Mouse (Mus musculus): ENCODE measurements around the gene Setd3. TPM values are rescaled to one million over a fixed set of nuclear protein-coding genes. Genes with fewer than 3 reads are reported as not detected.
"Not testable (repeated sequence)": the region's sequence is repeated elsewhere in the genome, so short reads cannot be mapped to it uniquely, and the experiment has no call there.

Setd3 gene
- polyA plus RNA-seq, 1 experiment from 2014 or later, result 75.9 TPM

- H3K4me2 ChIP-seq (ENCODE audit: low read depth, low read length), result peak overlapping the region; percentile 57
- no peaks in the 10 kb centered on the region for H3K36me3 ChIP-seq (ENCODE audit: control insufficient read depth, insufficient read depth)
- no peaks in the 10 kb centered on the region for H3K27me3 ChIP-seq (ENCODE audit: control insufficient read depth, insufficient read depth, low read length)
- no peak overlapping the region for H3K27ac ChIP-seq (ENCODE audit: low read length)
- no peak overlapping the region for H3K4me3 ChIP-seq (ENCODE audit: low read length)
- no peaks in the 10 kb centered on the region for H3K9me3 ChIP-seq (replicated peaks; ENCODE audit: control insufficient read depth, low read length)
- H3K9ac ChIP-seq (ENCODE audit: low read length), result no peak overlapping the region
- ATAC-seq (replicated peaks; ENCODE audit: extremely low read depth, insufficient read depth, low FRiP score), result no peak
- H3K4me1 ChIP-seq (ENCODE audit: control insufficient read depth, insufficient read depth, low read length), result peaks cover 11% of the 10 kb centered on the region
- WGBS, result 37% methylated on average over 10 of the region's 10 CpGs
Observed at GRCm38 (mm10) chr12:108118503-108118901, 60.6 kb downstream of the Setd3 start.

- Histone ChIP-seq H3K27ac (ENCODE audit: low read length) (no peak overlapping the region), H3K4me2 (ENCODE audit: low read depth, low read length) (no peak overlapping the region), H3K9ac (ENCODE audit: low read length) (no peak overlapping the region), H3K36me3 (ENCODE audit: control insufficient read depth, insufficient read depth) (peaks cover 4% of the 10 kb centered on the region), H3K4me1 (ENCODE audit: control insufficient read depth, insufficient read depth, low read length) (no peaks in the 10 kb centered on the region), H3K9me3 (replicated peaks; ENCODE audit: control insufficient read depth, low read length) (no peaks in the 10 kb centered on the region), H3K27me3 (ENCODE audit: control insufficient read depth, insufficient read depth, low read length) (no peaks in the 10 kb centered on the region), H3K4me3 (ENCODE audit: low read length) (no peak overlapping the region)
- no peak for ATAC-seq (replicated peaks; ENCODE audit: extremely low read depth, insufficient read depth, low FRiP score)
- 88% methylated on average over 12 of the region's 12 CpGs for WGBS
Observed at GRCm38 (mm10) chr12:108111191-108111590, 67.9 kb downstream of the Setd3 start.

- Histone ChIP-seq H3K4me1 (ENCODE audit: control insufficient read depth, insufficient read depth, low read length) (no peaks in the 10 kb centered on the region), H3K27ac (ENCODE audit: low read length) (no peak overlapping the region), H3K36me3 (ENCODE audit: control insufficient read depth, insufficient read depth) (peaks cover 8% of the 10 kb centered on the region), H3K4me2 (ENCODE audit: low read depth, low read length) (no peak overlapping the region), H3K9ac (ENCODE audit: low read length) (no peak overlapping the region), H3K27me3 (ENCODE audit: control insufficient read depth, insufficient read depth, low read length) (no peaks in the 10 kb centered on the region), H3K4me3 (ENCODE audit: low read length) (no peak overlapping the region), H3K9me3 (replicated peaks; ENCODE audit: control insufficient read depth, low read length) (no peaks in the 10 kb centered on the region)
- no peak for ATAC-seq (replicated peaks; ENCODE audit: extremely low read depth, insufficient read depth, low FRiP score)
- WGBS, result 86% methylated on average over 3 of the region's 3 CpGs
Observed at GRCm38 (mm10) chr12:108110674-108111073, 68.4 kb downstream of the Setd3 start.

- H3K9me3 ChIP-seq (replicated peaks; ENCODE audit: control insufficient read depth, low read length), result no peaks in the 10 kb centered on the region
- H3K27ac ChIP-seq (ENCODE audit: low read length), result no peak overlapping the region
- peaks cover 11% of the 10 kb centered on the region for H3K36me3 ChIP-seq (ENCODE audit: control insufficient read depth, insufficient read depth)
- ATAC-seq (replicated peaks; ENCODE audit: extremely low read depth, insufficient read depth, low FRiP score), result no peak
- H3K27me3 ChIP-seq (ENCODE audit: control insufficient read depth, insufficient read depth, low read length), result no peaks in the 10 kb centered on the region
- H3K4me2 ChIP-seq (ENCODE audit: low read depth, low read length), result no peak overlapping the region
- H3K9ac ChIP-seq (ENCODE audit: low read length), result no peak overlapping the region
- H3K4me1 ChIP-seq (ENCODE audit: control insufficient read depth, insufficient read depth, low read length), result no peaks in the 10 kb centered on the region
- 70% methylated on average over 4 of the region's 4 CpGs for WGBS
- no peak overlapping the region for H3K4me3 ChIP-seq (ENCODE audit: low read length)
Observed at GRCm38 (mm10) chr12:108109732-108110131, 69.4 kb downstream of the Setd3 start.

- H3K27ac ChIP-seq (ENCODE audit: low read length); H3K4me1 ChIP-seq (ENCODE audit: control insufficient read depth, insufficient read depth, low read length); H3K4me3 ChIP-seq (ENCODE audit: low read length); H3K9me3 ChIP-seq (replicated peaks; ENCODE audit: control insufficient read depth, low read length); ATAC-seq (replicated peaks; ENCODE audit: extremely low read depth, insufficient read depth, low FRiP score); H3K4me2 ChIP-seq (ENCODE audit: low read depth, low read length); H3K27me3 ChIP-seq (ENCODE audit: control insufficient read depth, insufficient read depth, low read length); H3K9ac ChIP-seq (ENCODE audit: low read length): not testable (repeated sequence)
- 49% methylated on average over 7 of the region's 7 CpGs for WGBS
- H3K36me3 ChIP-seq (ENCODE audit: control insufficient read depth, insufficient read depth), result peaks cover 11% of the 10 kb centered on the region
Observed at GRCm38 (mm10) chr12:108108591-108108990, 70.5 kb downstream of the Setd3 start.

- Histone ChIP-seq H3K9ac (ENCODE audit: low read length) (no peak overlapping the region), H3K4me1 (ENCODE audit: control insufficient read depth, insufficient read depth, low read length) (no peaks in the 10 kb centered on the region; the same call in 1 of the 2 replicates), H3K27ac (ENCODE audit: low read length) (no peak overlapping the region), H3K27me3 (ENCODE audit: control insufficient read depth, insufficient read depth, low read length) (no peaks in the 10 kb centered on the region), H3K9me3 (replicated peaks; ENCODE audit: control insufficient read depth, low read length) (no peaks in the 10 kb centered on the region), H3K4me2 (ENCODE audit: low read depth, low read length) (no peak overlapping the region), H3K4me3 (ENCODE audit: low read length) (no peak overlapping the region), H3K36me3 (ENCODE audit: control insufficient read depth, insufficient read depth) (peaks cover 7% of the 10 kb centered on the region)
- WGBS, result 49% methylated on average over 6 of the region's 6 CpGs
- no peak for ATAC-seq (replicated peaks; ENCODE audit: extremely low read depth, insufficient read depth, low FRiP score)
Observed at GRCm38 (mm10) chr12:108103292-108103691, 75.8 kb downstream of the Setd3 start.

- no peaks in the 10 kb centered on the region for H3K9me3 ChIP-seq (replicated peaks; ENCODE audit: control insufficient read depth, low read length)
- no peak overlapping the region for H3K27ac ChIP-seq (ENCODE audit: low read length)
- no peaks in the 10 kb centered on the region for H3K27me3 ChIP-seq (ENCODE audit: control insufficient read depth, insufficient read depth, low read length)
- no peak overlapping the region for H3K4me3 ChIP-seq (ENCODE audit: low read length)
- no peak overlapping the region for H3K4me2 ChIP-seq (ENCODE audit: low read depth, low read length)
- H3K36me3 ChIP-seq (ENCODE audit: control insufficient read depth, insufficient read depth), result peaks cover 7% of the 10 kb centered on the region
- H3K9ac ChIP-seq (ENCODE audit: low read length), result no peak overlapping the region
- 52% methylated on average over 2 of the region's 2 CpGs for WGBS
- ATAC-seq (replicated peaks; ENCODE audit: extremely low read depth, insufficient read depth, low FRiP score), result no peak
- no peaks in the 10 kb centered on the region; the same call in 1 of the 2 replicates for H3K4me1 ChIP-seq (ENCODE audit: control insufficient read depth, insufficient read depth, low read length)
Observed at GRCm38 (mm10) chr12:108102119-108102518, 77.0 kb downstream of the Setd3 start.

GRCm38 (mm10) chr12:108100181-108100580 lies 78.9 kb downstream of the Setd3 start:
- H3K4me3 ChIP-seq (ENCODE audit: low read length), result no peak overlapping the region
- H3K36me3 ChIP-seq (ENCODE audit: control insufficient read depth, insufficient read depth), result no peaks in the 10 kb centered on the region
- no peaks in the 10 kb centered on the region; the same call in 1 of the 2 replicates for H3K4me1 ChIP-seq (ENCODE audit: control insufficient read depth, insufficient read depth, low read length)
- ATAC-seq (replicated peaks; ENCODE audit: extremely low read depth, insufficient read depth, low FRiP score), result no peak
- no peaks in the 10 kb centered on the region for H3K9me3 ChIP-seq (replicated peaks; ENCODE audit: control insufficient read depth, low read length)
- no peak overlapping the region for H3K27ac ChIP-seq (ENCODE audit: low read length)
- WGBS, result 69% methylated on average over 8 of the region's 8 CpGs
- H3K4me2 ChIP-seq (ENCODE audit: low read depth, low read length), result no peak overlapping the region
- H3K9ac ChIP-seq (ENCODE audit: low read length), result no peak overlapping the region
- H3K27me3 ChIP-seq (ENCODE audit: control insufficient read depth, insufficient read depth, low read length), result no peaks in the 10 kb centered on the region

- no peak overlapping the region for H3K4me3 ChIP-seq (ENCODE audit: low read length)
- no peak overlapping the region for H3K27ac ChIP-seq (ENCODE audit: low read length)
- H3K4me1 ChIP-seq (ENCODE audit: control insufficient read depth, insufficient read depth, low read length), result no peaks in the 10 kb centered on the region
- no peak for ATAC-seq (replicated peaks; ENCODE audit: extremely low read depth, insufficient read depth, low FRiP score)
- no peaks in the 10 kb centered on the region for H3K36me3 ChIP-seq (ENCODE audit: control insufficient read depth, insufficient read depth)
- H3K27me3 ChIP-seq (ENCODE audit: control insufficient read depth, insufficient read depth, low read length), result no peaks in the 10 kb centered on the region
- no peak overlapping the region for H3K4me2 ChIP-seq (ENCODE audit: low read depth, low read length)
- 51% methylated on average over 18 of the region's 18 CpGs for WGBS
- H3K9me3 ChIP-seq (replicated peaks; ENCODE audit: control insufficient read depth, low read length), result no peaks in the 10 kb centered on the region
- H3K9ac ChIP-seq (ENCODE audit: low read length), result no peak overlapping the region
Observed at GRCm38 (mm10) chr12:108098201-108098980, 80.7 kb downstream of the Setd3 start.
